Mouse (Mus musculus) MN1 (cell line): Measurements from ENCODE around the gene Mslnl.

ENCODE experiments used
- DNase-seq: peaks from one replicate; pipeline ENCODE4 v3.0.0-alpha.2; 2016; ENCODE audit warnings: low spot score

Gene Mslnl

DNA sequence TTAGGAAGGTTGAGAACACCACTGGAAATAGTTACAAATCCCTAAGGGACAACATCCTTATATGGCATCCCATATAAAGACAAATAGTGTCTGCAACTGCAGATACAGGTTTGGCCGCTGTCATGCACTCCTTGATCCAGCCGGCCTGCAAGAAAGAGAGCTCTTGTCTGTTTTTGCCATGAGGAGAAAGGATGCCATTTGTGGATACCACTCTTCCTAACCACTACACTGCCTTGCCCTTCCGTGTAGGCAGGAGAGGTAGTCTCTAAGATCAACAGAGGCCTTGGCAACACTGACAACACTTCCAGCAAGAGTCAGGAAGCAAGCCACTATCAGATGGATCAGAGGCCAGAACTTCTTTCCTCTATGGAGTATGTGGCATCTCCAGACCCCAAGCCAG lies 50.4 kb downstream of the Mslnl start, which contains the start of gene Ccdc78:
Gene Ccdc78 (plus strand): TSS at position 301 of the 400 bp plus-strand sequence.
- no peak for DNase-seq

GRCm38 (mm10) chr17:25786781-25787504 lies 51.1 kb downstream of the Mslnl start:
- no peak for DNase-seq

- peak; percentile 76 for DNase-seq
Measured at GRCm38 (mm10) chr17:25791320-25791842, 55.5 kb downstream of the Mslnl start.

DNA sequence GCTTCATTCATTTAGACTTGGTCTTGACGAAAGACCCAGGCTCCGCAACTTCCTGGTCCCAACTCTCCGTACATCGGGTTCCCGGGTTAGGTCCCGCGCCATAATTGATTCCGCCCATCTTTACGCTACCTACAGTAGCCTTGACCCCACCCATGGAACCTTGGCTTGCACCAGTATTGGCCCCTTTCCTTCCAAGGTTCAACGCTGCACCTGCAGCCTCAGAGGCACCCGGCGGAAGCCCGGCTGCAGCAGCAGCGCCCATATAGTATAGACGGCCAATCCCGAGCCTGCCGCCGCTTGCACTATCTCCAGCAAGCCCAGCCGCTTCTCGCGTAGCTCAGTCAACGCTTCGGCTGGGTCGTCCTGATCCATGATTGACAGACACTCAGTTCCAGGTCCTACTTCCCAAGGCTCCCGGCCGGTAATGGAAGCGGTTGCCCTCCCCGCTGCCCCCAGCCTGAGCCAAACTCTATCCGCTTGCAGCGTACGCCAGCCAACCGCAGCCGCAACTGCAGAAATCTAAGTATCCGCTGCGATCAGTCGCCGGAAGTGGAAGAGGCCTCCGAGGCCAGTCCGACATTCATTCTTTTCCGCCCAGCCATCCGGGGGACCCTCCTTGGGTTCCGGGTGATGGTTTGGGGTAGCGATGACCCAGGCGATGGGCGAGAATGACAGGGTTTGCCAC lies 56.1 kb downstream of the Mslnl start:
- DNase-seq: peak; percentile 91

GRCm38 (mm10) chr17:25792615-25793014 lies 56.8 kb downstream of the Mslnl start, which contains the start of gene Fam173a:
Gene Fam173a, minus strand, starts transcription at chr17:25792901.
- peak; percentile 85 for DNase-seq

DNA sequence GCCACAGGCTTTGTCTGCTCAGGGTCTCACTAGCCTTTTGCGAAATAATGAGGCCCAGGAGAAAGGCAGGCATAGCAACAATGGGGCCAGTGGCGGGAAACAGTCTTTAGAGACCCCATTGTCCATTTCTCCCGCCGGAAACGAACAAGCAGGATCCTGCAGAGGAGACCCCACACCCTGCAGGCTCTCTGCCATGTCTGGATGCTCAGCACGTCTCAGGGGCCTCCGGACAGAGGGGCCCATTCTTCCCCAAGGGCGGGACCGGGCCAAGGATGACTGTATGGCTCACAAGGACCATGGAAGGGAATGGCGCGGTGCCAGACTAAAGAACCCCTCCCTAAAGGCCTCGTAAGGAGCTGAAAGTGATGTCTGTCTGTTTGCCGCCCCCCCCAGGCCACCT lies 58.4 kb downstream of the Mslnl start:
- no peak for DNase-seq

GRCm38 (mm10) chr17:25794998-25795397 lies 59.2 kb downstream of the Mslnl start:
- no peak for DNase-seq

GRCm38 (mm10) chr17:25795609-25796092 lies 59.8 kb downstream of the Mslnl start, which contains the start of gene AC134908.4:
Gene AC134908.4, minus strand, starts transcription at chr17:25795659.
- DNase-seq: peak; percentile 94

GRCm38 (mm10) chr17:25796211-25796771 lies 60.4 kb downstream of the Mslnl start:
- peak; percentile 51 for DNase-seq

DNA sequence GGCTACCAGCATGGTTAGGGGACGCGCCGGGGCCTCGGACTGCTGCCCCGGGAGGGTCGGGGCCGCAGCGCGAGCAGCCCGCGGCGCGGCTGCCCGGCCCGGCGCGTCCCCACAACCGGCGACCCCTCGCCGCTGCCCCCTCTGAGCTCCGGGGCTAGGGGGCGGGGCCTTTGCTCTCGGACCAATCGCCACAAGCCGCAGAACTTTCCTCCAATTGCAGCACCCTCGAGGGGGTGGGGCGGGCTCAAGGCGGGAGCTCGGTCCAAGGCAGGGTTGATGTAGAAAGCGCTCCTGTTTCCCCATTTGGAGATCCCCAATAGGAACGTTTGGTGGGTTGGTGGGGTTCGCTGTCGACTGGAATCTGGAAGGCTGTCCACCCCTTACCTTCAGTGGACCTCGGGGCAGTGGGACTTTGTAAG lies 61.1 kb downstream of the Mslnl start, which contains the start of gene Metrn:
Gene Metrn (minus strand): TSS at position 186 of the 419 bp plus-strand sequence.
- DNase-seq: peak; percentile 88
